Mouse (Mus musculus) C2C12 (cell line): Measurements from ENCODE around the gene Ikzf3. TPM values are rescaled to one million over a fixed set of nuclear protein-coding genes. Genes with fewer than 3 reads are reported as not detected.

Source experiments
- H3K27me3 ChIP-seq: one replicate; pipeline ENCODE4 v1.6.1; 2011; ENCODE audit not compliant: control insufficient read depth, insufficient read depth, insufficient read length
- H3K36me3 ChIP-seq: one replicate; pipeline ENCODE4 v1.6.1; 2011; ENCODE audit not compliant: control insufficient read depth, insufficient read depth
- H3K4me3 ChIP-seq: one replicate; pipeline ENCODE4 v1.5.1; 2011; ENCODE audit warnings: mild to moderate bottlenecking, control low read depth; ENCODE audit not compliant: poor library complexity, insufficient read depth, severe bottlenecking
- H3K79me2 ChIP-seq: one replicate; pipeline ENCODE4 v1.6.1; 2011; ENCODE audit not compliant: control insufficient read depth, insufficient read depth
- H3K79me3 ChIP-seq: one replicate; pipeline ENCODE4 v1.6.1; 2011; ENCODE audit warnings: low read depth, control low read depth
- H3ac ChIP-seq: one replicate; pipeline ENCODE3; 2011; ENCODE audit warnings: low read depth; ENCODE audit not compliant: control insufficient read depth, insufficient read length
- CEBPB ChIP-seq: IDR thresholded peaks from one replicate; pipeline ENCODE4 v1.6.1; 2011; ENCODE audit warnings: low read depth, mild to moderate bottlenecking, control low read depth, moderate library complexity
- CTCF ChIP-seq: IDR thresholded peaks from one replicate; pipeline ENCODE4 v1.5.1; 2011; ENCODE audit not compliant: control insufficient read depth, insufficient read depth, insufficient read length
- FOSL1 ChIP-seq: IDR thresholded peaks from one replicate; pipeline ENCODE4 v1.8.0; 2011; ENCODE audit warnings: mild to moderate bottlenecking, low read length; ENCODE audit not compliant: poor library complexity, insufficient read depth, severe bottlenecking
- MAX ChIP-seq: IDR thresholded peaks from one replicate; pipeline ENCODE4 v1.6.1; 2011; ENCODE audit warnings: mild to moderate bottlenecking, control low read depth
- MYOD1 ChIP-seq: IDR thresholded peaks from one replicate; pipeline ENCODE4 v1.6.1; 2011; ENCODE audit warnings: low read depth; ENCODE audit not compliant: control insufficient read depth, insufficient read length
- MYOG ChIP-seq: IDR thresholded peaks from one replicate; pipeline ENCODE4 v1.6.1; 2011; ENCODE audit not compliant: control insufficient read depth, insufficient read length; ENCODE audit errors: extremely low read depth
- USF1 ChIP-seq: IDR thresholded peaks from one replicate; pipeline ENCODE4 v1.6.1; 2011; ENCODE audit warnings: low read depth, mild to moderate bottlenecking, control low read depth, moderate library complexity
- polyA plus RNA-seq: library from polyadenylated mRNA; unstranded; fragments of >200 nt; fragmentation: generic; extraction: Trizol; gene quantifications from one replicate; pipeline ENCODE4 v1.2.1, GENCODE M21; 2012; ENCODE audit warnings: missing spikeins

Gene Ikzf3
- polyA plus RNA-seq, 1 experiment, result not detected

GRCm38 (mm10) chr11:98428436-98428835, 117.4 kb downstream of the Ikzf3 start:
- TF ChIP-seq CTCF (no peak), FOSL1 (no peak)
- Histone ChIP-seq H3K79me2 (no peaks in the 10 kb centered on the region), H3K36me3 (peaks cover 46% of the 10 kb centered on the region), H3ac (no peak overlapping the region), H3K4me3 (no peak overlapping the region), H3K27me3 (no peaks in the 10 kb centered on the region), H3K79me3 (no peaks in the 10 kb centered on the region)

DNA sequence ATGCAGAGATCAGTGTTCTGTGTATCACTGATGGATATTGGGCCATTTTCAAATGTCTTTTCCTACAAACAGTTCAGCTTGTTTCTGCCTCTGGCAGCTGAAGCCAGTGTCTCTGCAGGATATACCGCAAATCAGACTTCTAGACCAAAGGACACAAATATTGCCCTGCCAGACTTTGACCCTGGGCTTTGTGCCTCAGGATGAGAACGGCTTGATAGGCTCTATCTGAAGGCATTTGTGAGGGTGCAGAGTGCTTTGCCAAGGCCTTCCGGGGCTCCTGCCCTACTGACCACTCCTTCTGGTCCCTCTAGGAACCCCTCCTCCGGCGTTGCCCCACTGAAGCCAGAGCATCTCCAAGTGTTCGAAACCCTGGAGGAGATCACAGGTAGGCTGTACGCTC, 119.2 kb downstream of the Ikzf3 start:
- H3K27me3 ChIP-seq, result no peaks in the 10 kb centered on the region
- no peaks in the 10 kb centered on the region for H3K79me3 ChIP-seq
- peaks cover 42% of the 10 kb centered on the region for H3K36me3 ChIP-seq
- TF ChIP-seq USF1, result no peak
- TF ChIP-seq CEBPB, result no peak
- TF ChIP-seq MAX, result no peak
- no peak for TF ChIP-seq CTCF
- TF ChIP-seq MYOG, result no peak
- TF ChIP-seq MYOD1, result no peak
- no peak for TF ChIP-seq FOSL1
- no peak overlapping the region for H3ac ChIP-seq
- no peak overlapping the region for H3K4me3 ChIP-seq
- H3K79me2 ChIP-seq, result no peaks in the 10 kb centered on the region

- no peak overlapping the region for H3K4me3 ChIP-seq
- TF ChIP-seq MAX, result no peak
- TF ChIP-seq MYOG, result no peak
- TF ChIP-seq CEBPB, result no peak
- TF ChIP-seq MYOD1, result no peak
- TF ChIP-seq CTCF, result no peak
- TF ChIP-seq USF1, result no peak
- TF ChIP-seq FOSL1, result no peak
- no peak overlapping the region for H3ac ChIP-seq
- H3K36me3 ChIP-seq, result peaks cover 17% of the 10 kb centered on the region
- H3K79me2 ChIP-seq, result peaks cover 31% of the 10 kb centered on the region
- H3K27me3 ChIP-seq, result no peaks in the 10 kb centered on the region
- H3K79me3 ChIP-seq, result peaks cover 17% of the 10 kb centered on the region
These were observed 126.8 kb downstream of the Ikzf3 start for GRCm38 (mm10) chr11:98418939-98419547.

GRCm38 (mm10) chr11:98418273-98418672, 127.6 kb downstream of the Ikzf3 start:
- Histone ChIP-seq H3K79me2 (peaks cover 39% of the 10 kb centered on the region), H3K36me3 (peaks cover 16% of the 10 kb centered on the region), H3K4me3 (no peak overlapping the region), H3ac (no peak overlapping the region), H3K27me3 (no peaks in the 10 kb centered on the region), H3K79me3 (peaks cover 17% of the 10 kb centered on the region)
- TF ChIP-seq CEBPB (no peak), USF1 (no peak), FOSL1 (no peak), MYOD1 (no peak), MAX (no peak), CTCF (no peak), MYOG (no peak)

GRCm38 (mm10) chr11:98417074-98417473, 128.8 kb downstream of the Ikzf3 start:
- Histone ChIP-seq H3ac (no peak overlapping the region), H3K4me3 (no peak overlapping the region), H3K79me3 (peaks cover 20% of the 10 kb centered on the region), H3K36me3 (peaks cover 9% of the 10 kb centered on the region), H3K79me2 (peaks cover 47% of the 10 kb centered on the region), H3K27me3 (no peaks in the 10 kb centered on the region)
- TF ChIP-seq CEBPB, result no peak
- no peak for TF ChIP-seq MYOG
- TF ChIP-seq MAX, result no peak
- TF ChIP-seq USF1, result no peak
- no peak for TF ChIP-seq CTCF
- no peak for TF ChIP-seq FOSL1
- no peak for TF ChIP-seq MYOD1

Other genes with a start within 250 kb of the Ikzf3 start
- not detected for gene Neurod2, start 216.4 kb downstream of the Ikzf3 start, polyA plus RNA-seq
- 0.28 TPM for gene Ppp1r1b, start 197.6 kb downstream of the Ikzf3 start, polyA plus RNA-seq
- 28.3 TPM for gene Stard3, start 187.7 kb downstream of the Ikzf3 start, polyA plus RNA-seq
- 0.13 TPM for gene Tcap, start 162.2 kb downstream of the Ikzf3 start, polyA plus RNA-seq
- gene Pnmt, start 159.6 kb downstream of the Ikzf3 start, polyA plus RNA-seq, result 0.04 TPM
- gene Pgap3, start 145.5 kb downstream of the Ikzf3 start, polyA plus RNA-seq, result 6.3 TPM
- gene Erbb2, start 133.6 kb downstream of the Ikzf3 start, polyA plus RNA-seq, result 15.4 TPM
- 73.7 TPM for gene Mien1, start 107.0 kb downstream of the Ikzf3 start, polyA plus RNA-seq
- not detected for gene Grb7, start 99.6 kb downstream of the Ikzf3 start, polyA plus RNA-seq
- gene Zpbp2, start 5.1 kb upstream of the Ikzf3 start, polyA plus RNA-seq, result not detected
- gene Ormdl3, start 41.3 kb upstream of the Ikzf3 start, polyA plus RNA-seq, result 25.0 TPM
- gene Lrrc3c, start 52.3 kb upstream of the Ikzf3 start, polyA plus RNA-seq, result not detected
- gene Gm12355, start 79.6 kb upstream of the Ikzf3 start, polyA plus RNA-seq, result 0.34 TPM
- gene Gsdma3, start 80.3 kb upstream of the Ikzf3 start, polyA plus RNA-seq, result not detected
- gene Gsdma2, start 100.7 kb upstream of the Ikzf3 start, polyA plus RNA-seq, result not detected
- gene Gsdma, start 118.3 kb upstream of the Ikzf3 start, polyA plus RNA-seq, result not detected
- 244 TPM for gene Psmd3, start 136.5 kb upstream of the Ikzf3 start, polyA plus RNA-seq
- not detected for gene Csf3, start 155.2 kb upstream of the Ikzf3 start, polyA plus RNA-seq
- 33.1 TPM for gene Med24, start 183.4 kb upstream of the Ikzf3 start, polyA plus RNA-seq
- 28.1 TPM for gene Thra, start 194.6 kb upstream of the Ikzf3 start, polyA plus RNA-seq
- gene Nr1d1, start 229.3 kb upstream of the Ikzf3 start, polyA plus RNA-seq, result 22.3 TPM
- 40.5 TPM for gene Msl1, start 249.5 kb upstream of the Ikzf3 start, polyA plus RNA-seq